Mouse (Mus musculus): ENCODE measurements around the gene Ets1. TPM values are rescaled to one million over a fixed set of nuclear protein-coding genes. Genes with fewer than 3 reads are reported as not detected.

Gene Ets1
- polyA plus RNA-seq, 2 experiments from 2014 or later, result 724 to 833 TPM

DNA sequence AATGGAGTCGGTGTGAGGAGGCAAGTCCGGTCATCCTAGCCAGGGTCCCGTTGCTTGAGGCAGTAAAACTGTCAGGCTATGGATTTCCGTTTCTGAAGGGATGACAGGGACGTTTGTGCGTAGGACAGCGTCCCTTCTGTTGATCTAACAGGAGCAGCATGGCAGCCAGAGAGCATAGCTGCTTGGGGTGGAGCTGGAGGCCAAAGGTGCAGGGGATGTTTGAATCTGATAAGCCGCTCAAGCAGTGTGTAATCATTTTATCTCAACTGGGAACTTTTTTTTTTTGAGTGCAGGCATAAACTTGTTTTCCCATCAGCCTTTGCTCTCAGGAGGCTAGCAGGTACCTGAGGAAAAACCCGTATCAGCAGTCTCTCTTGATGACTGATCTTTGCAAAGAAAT lies 95.8 kb downstream of the Ets1 start:
- ATAC-seq, result peak; percentile 47

GRCm38 (mm10) chr9:32735071-32735470 lies 99.0 kb downstream of the Ets1 start:
- ATAC-seq, result peak; percentile 19

- no peak for ATAC-seq
Observed at GRCm38 (mm10) chr9:32736051-32736450, 100.0 kb downstream of the Ets1 start.

GRCm38 (mm10) chr9:32739988-32740387 lies 104.0 kb downstream of the Ets1 start:
- ATAC-seq, result no peak

- ATAC-seq, result peak; percentile 35
Observed at GRCm38 (mm10) chr9:32740751-32741387, 104.8 kb downstream of the Ets1 start.

- no peak for ATAC-seq
Observed at GRCm38 (mm10) chr9:32741681-32742080, 105.7 kb downstream of the Ets1 start.

DNA sequence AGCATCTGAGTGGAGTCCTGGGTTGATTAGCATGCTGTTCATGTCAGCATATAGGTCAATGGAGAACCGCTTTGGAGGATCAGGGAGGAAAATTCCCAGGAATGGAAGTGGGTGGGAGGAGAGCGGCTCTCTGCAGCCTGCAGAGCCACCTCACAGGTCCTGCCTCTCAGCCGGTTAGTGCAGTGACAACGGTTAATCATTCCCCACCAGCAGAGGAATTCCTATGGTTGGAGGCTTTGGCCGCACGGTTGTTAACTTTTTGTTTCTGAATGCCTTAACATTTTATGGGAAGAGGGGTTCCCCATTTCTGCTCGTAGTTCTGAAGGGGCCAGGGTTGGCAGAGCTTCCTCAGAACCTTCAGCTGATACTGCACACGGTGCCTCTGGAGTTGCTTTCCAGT lies 107.1 kb downstream of the Ets1 start:
- ATAC-seq, result no peak

DNA sequence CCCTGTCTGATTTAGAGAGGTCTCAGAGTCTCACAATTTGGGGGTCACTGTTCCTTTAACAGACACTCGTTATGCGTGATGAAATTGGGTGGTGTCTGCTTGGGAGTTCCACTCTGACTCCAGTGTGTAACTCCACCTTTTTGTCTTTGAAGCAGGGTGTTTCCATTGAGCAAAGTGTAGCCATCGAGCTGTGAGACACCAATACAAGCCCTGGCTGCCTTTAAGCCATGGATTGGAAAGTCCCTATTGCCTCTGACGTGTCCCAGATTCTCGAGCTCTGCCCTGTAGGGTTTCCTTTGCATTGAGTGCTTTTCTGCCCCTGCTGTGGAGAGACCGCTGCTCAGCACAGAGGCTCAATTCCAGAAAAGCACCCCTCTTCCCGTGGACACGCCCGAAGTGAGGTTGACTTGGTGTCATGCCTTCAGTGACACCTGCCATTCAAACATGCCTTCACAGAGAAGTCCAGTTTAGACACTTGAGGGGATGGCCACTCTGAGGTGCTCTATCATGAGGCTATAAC lies 107.7 kb downstream of the Ets1 start:
- peak; percentile 32 for ATAC-seq

DNA sequence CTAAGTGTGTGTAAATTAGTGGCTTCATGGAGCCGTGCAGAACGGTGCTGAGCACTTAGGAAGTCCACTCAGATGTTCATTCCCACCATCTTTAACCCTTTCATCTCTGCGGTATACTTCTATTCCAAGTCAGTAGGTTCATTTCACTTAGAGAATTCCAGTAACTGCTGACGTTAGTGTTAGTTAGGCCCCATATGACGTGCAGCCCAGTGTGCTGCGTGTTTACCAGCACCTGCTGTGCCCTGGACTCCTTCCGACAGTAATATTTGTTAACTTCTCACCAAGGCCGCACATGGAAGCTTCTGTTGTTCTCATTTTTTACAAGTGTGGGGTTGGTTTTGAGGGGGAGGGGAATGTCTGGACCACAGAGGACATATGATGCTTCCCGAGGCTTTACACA lies 108.3 kb downstream of the Ets1 start:
- ATAC-seq, result no peak

DNA sequence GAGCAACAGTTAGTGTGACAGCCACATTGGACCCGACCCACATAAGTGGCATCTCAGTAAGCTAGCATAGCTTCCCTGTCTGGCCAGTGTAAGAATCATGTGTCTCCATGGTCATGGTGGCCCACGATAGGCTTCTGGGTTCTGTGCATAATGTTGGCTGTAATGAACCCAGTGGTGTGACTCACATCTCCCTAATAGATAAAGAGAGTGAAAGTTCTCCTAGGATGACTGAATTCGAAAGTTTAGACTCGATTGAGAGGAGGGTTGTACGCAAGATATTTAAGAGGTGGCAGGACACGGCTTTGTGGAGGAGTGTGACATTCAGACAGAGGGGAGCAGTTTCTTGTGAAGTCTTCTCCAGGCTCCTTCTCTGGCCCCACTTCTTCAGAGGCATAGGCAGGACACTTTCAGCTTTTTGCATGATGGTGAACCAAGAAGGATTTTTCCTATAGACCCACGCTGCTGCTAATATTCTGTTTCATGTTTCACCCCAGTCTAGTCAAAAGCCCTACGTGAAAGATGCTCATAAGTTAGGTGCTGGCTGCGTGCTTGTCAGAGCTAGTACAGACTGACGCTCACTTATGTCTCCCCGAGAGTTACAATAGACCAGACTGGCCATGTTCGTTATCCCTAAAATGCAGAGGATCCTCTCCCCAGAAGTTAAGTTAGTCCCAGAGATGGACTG lies 109.2 kb downstream of the Ets1 start:
- ATAC-seq, result peak; percentile 30

DNA sequence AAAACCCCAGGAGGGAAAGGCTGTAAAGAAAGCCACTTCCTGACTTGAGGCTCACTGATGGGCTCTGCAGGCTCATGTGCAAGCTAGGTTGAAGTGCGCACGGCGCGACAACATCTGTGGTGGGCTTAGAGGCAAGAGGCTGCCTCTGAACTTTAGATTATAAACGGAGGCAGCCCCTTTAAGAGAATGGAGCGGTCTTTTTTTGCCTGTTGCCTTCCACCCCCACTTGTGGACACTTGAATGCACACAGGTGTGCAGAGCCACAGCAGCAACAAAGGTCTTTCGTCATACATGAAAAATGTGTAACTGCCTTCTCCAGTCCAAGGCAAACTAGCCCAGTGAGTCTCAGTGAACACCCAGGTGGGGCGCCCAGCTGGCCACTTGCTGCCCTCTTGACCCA lies 110.0 kb downstream of the Ets1 start:
- no peak for ATAC-seq

DNA sequence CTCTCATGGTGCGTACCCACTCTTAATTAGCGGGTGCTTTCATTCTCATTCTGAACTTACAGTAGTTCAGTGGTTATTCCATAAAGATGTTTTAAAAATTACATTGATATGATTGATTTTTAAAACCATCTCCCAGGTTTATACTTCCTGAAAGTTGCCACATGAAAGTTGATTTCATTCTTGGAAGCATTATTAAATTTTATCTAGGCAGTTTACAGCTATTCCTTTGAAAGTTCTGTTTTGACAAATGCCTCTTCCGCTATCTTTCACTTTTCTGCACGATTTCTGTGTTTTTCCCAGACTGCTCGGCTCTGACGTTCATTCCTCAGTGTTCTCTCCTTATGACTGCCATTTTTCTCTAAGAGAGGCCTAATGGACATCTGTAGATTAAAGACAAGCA lies 110.6 kb downstream of the Ets1 start:
- no peak for ATAC-seq

DNA sequence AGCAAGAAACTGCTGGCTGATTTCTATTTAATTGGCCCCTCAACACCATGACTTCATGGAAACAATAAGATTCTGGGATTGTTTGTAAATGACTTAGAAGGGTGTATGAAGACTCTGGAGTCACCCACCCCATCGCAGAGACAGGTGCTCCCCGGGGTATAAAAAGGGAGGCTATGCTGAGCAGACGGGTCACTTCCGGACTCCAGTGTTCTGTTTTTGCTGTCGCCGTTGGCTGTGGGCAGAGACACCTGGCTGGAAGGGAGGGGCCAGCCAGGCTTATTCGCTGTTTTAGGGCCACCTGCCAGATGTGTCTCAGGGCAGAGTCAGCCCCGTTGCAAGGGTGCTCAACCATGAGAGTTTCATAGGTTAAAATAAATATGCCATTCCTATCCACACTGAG lies 111.6 kb downstream of the Ets1 start:
- ATAC-seq, result peak; percentile 32

- no peak for ATAC-seq
Observed at GRCm38 (mm10) chr9:32748552-32748951, 112.5 kb downstream of the Ets1 start.

- ATAC-seq, result no peak
Observed at GRCm38 (mm10) chr9:32749721-32750480, 113.9 kb downstream of the Ets1 start.

DNA sequence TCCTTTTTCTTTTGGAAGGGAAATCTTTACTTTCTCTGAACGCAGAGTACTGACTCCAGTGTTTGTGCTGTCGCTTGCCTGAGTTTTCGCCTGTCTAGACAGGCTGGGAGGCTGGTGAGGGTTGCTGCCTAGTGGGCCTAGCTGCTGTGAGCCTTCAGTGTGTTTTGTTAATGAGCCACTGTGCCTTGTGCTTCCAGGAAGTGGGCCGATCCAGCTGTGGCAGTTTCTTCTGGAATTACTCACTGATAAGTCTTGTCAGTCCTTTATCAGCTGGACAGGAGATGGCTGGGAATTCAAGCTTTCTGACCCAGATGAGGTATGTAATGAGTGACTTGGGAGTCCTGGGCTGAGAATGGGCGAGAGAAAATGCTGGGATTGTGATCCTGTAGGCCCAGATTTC lies 116.6 kb downstream of the Ets1 start:
- no peak for ATAC-seq

DNA sequence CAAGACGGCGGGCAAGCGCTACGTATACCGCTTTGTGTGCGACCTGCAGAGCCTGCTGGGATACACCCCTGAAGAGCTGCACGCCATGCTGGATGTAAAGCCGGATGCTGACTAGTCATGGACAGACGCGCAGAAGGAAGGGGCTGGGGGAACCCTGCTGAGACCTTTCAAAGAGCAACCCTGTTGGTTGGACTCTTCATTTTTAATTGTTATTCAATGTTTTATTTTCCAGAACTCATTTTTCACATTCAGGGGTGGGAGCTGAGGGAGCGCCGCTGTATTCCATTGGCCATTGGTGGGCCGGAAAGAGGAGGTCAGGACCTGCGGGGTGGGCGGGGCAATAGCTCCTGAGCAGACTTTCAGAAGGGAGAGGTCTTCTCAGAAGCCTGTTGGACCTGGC lies 118.3 kb downstream of the Ets1 start:
- no peak for ATAC-seq

GRCm38 (mm10) chr9:32756002-32756401 lies 120.0 kb downstream of the Ets1 start:
- no peak for ATAC-seq

- no peak for ATAC-seq
Observed at GRCm38 (mm10) chr9:32758280-32758905, 122.4 kb downstream of the Ets1 start.

DNA sequence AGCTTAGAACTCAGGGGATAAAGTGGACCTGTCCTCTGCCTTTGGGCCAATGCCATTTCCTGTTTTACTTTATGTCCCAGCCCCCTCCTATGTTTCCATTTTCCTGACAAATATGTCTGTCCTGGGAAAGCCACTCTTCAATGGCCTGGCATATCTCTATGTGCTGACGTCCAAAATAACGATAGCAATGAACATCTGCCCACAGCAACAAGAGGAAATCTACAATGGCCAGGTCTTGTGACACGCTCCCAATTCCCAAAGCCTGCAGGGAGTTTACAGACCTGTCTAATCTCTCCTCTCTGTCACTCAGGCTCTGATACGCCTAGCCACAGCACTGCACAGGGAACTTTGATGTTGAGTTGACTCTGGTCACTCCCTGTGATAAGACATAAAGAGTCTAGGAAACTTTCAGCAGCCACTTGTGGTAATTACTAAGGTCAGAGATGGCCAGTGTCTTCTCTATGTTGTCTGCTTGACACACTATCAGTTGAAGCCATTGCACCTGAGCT lies 124.7 kb downstream of the Ets1 start:
- no peak for ATAC-seq

DNA sequence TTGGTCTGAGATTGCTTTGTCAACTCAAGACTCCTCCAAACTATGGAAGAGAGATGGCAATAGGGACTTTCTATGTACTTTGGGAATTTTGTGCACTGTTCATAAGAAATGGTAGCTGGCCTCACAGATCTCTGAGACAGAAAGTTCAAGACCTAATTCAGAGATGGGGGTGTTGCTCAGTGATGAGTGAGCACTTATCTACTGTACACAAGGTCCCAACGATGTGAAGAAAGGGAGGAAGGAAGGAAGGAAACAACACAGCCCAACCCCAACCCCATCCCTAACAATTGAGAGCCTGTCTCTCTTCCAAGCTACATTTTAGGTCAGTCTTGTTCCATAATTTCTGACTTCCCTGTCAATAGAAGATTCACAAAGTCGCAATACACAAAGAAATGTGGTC lies 125.3 kb downstream of the Ets1 start:
- no peak for ATAC-seq

- no peak for ATAC-seq
Observed at GRCm38 (mm10) chr9:32764374-32764773, 128.4 kb downstream of the Ets1 start.

DNA sequence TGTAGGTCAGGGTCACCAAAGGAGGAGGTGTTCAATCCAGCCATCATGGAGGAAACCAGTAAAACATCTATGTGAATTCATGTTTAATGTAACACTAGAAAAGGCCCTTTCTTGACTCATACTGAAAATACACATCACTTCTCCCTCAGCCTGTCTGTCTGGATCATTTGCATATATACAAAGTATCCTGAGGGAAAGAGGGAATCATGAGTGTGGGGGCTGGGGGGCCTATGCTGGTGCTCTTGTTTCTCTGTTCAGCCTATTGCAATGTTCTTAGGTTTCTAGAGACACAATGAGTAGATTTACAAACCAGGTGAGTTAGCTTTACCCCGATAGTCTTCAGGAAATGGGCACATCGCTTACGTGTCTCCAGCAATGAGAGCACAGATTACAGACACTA lies 129.1 kb downstream of the Ets1 start:
- ATAC-seq, result no peak
